Mouse (Mus musculus) layer of hippocampus, adult 2 months (tissue): Measurements from ENCODE around the gene Adarb1. TPM values are rescaled to one million over a fixed set of nuclear protein-coding genes. Genes with fewer than 3 reads are reported as not detected.

Experiments used
- DNase-seq, 2 experiments: peaks; one replicate each; pipeline ENCODE4 v3.0.0; 2022; ENCODE audit warnings: low spot score in 2 of 2
- H3K27ac ChIP-seq: fragments of 200-600 bp; 2 replicates; pipeline ENCODE4 v1.8.1; 2022
- H3K4me3 ChIP-seq: fragments of 200-600 bp; 2 replicates; pipeline ENCODE4 v1.8.1; 2022; ENCODE audit warnings: mild to moderate bottlenecking
- CTCF ChIP-seq: fragments of 200-600 bp; conservative IDR thresholded peaks from 2 replicates; pipeline ENCODE4 v1.8.1; 2022; ENCODE audit warnings: antibody characterized with exemption, mild to moderate bottlenecking, moderate library complexity
- total RNA-seq, 2 experiments: library from RNA; stranded (reverse); gene quantifications; 2 replicates each; pipeline ENCODE4 v1.2.3; 2021

Gene Adarb1
- total RNA-seq, 2 experiments from 2014 or later: 110 to 120 TPM

DNA sequence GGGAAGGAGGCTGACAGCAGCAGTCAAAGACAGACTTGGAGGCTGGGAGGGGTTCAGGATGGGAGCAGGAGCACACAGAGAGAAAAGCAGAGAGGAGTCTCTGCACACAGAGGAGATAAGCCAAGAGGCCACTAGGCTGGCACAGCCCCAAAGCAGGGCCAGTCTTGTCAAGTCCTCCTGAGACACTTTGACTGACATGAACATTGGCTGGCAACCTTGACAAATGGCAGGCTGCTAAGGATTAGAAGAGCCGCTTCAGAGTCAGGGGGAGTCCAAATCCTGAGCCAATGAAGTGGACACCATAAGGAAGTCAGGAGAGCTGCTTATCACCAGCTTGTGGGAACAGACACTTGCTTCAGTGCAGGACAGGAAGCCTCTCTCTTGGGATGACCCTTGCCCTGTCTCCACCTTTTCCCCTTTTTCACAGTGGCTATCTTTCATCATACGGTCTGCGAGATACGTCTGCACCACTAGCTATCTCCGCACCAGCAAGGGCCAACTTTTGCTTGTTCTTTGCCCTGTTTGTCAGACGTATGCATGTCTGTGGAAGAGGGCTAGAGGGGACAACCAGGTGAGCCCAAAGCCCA, 20.9 kb downstream of the Adarb1 start:
- no peak overlapping the region for H3K4me3 ChIP-seq
- no peak for DNase-seq
- H3K27ac ChIP-seq: no peak overlapping the region
- no peak for TF ChIP-seq CTCF

DNA sequence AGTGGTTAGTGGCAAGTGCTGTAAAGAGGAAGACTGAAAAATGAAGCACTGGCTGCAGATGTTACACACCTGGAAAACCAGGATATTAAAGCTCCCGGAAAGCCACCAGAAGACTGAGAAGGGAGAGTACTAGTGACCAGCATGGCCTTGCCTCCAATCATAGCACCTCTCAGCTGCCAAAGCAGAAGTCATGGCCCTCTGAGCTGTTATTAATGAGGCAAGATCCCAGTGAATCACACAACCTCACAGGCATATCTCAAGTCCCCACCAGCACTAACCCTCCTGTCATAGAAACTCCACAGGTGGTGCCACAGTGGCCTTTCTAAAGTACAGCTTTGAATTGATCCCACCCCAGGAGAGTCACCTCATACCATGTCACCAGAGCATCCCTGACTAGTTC, 22.1 kb downstream of the Adarb1 start:
- no peak for TF ChIP-seq CTCF
- no peak overlapping the region for H3K4me3 ChIP-seq
- no peak for DNase-seq
- no peak overlapping the region for H3K27ac ChIP-seq

DNA sequence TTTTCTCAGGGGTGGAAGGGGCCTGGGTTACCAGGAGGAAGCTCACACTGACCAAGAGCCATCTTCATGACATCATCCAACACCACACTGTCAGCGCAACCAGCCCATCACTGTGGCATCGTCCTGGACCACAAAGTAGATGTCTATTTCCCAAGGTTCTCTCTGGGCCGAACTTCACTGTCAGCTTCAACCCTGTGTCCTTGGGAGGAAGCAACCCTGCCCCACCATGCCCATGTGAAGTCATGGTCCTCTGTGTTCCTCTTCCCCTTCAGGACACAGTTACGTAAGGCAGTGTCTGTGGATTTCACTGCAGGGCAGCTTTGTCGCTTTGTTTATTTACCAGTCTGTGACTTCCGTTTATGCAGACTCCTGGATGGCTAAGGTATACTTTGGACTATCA, 27.0 kb downstream of the Adarb1 start:
- no peak overlapping the region for H3K4me3 ChIP-seq
- no peak overlapping the region for H3K27ac ChIP-seq
- DNase-seq: no peak
- no peak for TF ChIP-seq CTCF

DNA sequence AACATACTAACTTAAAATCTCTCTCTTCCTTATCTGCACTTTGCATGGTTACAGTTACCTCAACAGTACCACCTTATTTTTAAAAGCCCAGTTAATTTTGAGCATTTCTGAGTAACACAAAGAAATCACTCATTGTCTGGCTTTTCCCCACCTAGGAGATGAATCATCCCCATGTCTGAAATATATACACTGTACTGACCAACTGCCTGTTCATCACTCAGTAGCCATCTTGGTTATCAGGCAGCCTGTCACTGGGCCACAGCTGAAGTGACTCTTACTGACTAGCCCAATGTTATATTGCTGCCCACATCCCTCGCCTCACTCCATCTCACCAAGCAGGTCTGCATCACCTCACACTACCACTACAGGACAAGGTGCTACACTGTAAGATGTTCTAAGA, 30.5 kb downstream of the Adarb1 start:
- no peak for TF ChIP-seq CTCF
- no peak overlapping the region for H3K4me3 ChIP-seq
- H3K27ac ChIP-seq: no peak overlapping the region
- DNase-seq: no peak

DNA sequence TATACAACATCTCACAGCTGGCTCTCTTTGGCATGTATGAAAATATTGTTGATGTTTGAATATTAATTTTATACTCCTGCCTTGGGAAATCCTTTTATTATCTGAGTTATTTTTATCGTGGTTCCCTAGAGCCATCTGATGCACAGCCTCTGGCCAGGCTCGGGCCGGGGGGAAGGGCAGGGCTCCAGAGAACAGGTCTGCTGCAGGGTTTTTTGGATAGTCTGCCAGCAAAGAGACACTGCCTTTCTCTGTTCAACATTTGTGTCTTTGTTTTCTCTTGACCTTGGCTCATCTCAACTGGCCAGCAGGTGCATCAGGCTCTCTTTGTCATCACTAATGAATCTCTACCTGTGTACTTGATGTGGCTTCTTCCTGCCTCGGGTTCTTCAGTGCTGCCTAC, 32.3 kb downstream of the Adarb1 start:
- TF ChIP-seq CTCF: no peak
- Histone ChIP-seq H3K27ac (no peak overlapping the region), H3K4me3 (no peak overlapping the region)
- DNase-seq: no peak

DNA sequence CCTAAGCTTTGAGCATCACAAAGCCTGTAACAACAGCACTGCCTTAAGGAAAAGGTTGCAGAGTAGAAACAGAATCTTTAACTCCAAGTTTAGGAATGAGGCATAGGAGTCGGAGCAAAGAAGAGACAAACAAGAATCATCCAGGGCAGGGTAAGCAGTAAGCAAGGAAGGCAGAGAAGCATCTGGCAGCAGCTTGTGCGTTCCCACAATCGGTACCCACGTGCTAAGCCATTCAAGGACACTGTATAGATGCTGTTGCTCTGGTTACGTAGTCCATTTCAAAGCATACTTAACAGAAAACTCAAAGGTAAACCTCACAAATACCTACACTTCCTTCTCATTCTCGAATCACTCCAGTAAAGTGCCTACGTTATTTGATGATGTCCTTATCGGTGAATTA, 35.0 kb downstream of the Adarb1 start:
- 0 out of 2 replicates have a peak overlapping the region, but pooled peaks have one; percentile 28 for H3K27ac ChIP-seq
- peak in 1 of 2 experiments; percentile 24 for DNase-seq
- TF ChIP-seq CTCF: no peak
- no peak overlapping the region; the same call in 1 of the 2 replicates for H3K4me3 ChIP-seq

DNA sequence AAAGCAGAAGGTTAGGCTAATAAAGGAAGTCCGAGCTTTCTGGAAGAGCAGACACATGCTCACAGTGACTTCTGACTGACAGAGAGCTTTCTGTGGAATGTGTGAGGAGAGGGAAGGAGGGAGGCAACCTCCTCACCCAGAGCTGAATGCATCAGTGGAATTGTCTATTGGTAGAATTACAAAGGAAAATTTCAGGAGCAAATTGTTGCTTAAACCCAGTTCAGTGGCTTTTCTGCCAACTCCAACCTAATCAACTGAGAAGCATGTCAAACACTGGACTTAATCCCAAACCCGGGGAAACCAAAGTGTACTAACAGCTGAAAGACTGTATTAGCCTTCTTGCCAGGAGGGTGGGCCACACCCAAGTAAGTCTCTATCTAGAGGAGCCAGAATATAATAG, 36.9 kb downstream of the Adarb1 start:
- Histone ChIP-seq H3K4me3 (no peak overlapping the region), H3K27ac (peak overlapping the region; percentile 43; the same call in 1 of the 2 replicates)
- no peak for TF ChIP-seq CTCF
- no peak for DNase-seq

DNA sequence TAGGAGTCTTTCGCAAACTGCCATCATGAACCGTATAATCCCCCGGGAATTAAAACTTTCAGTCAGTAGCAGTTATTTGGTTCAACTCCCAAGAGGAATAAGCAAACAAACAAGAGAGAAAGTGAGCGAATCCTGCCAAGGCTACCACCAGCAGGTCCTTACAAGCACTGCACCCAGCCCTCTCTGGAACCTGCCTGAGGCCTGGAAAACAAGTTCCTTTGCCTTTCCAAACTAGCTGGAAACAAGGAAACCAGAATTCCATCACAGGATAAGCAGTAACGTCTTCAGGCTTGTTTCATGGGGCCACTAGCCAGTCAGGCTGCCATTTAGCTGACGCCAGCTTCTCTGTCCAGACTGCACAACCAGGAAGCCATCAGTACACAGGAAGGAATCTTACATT, 37.4 kb downstream of the Adarb1 start:
- no peak for DNase-seq
- Histone ChIP-seq H3K4me3 (no peak overlapping the region), H3K27ac (peak overlapping the region; percentile 43; the same call in 1 of the 2 replicates)
- TF ChIP-seq CTCF: peak; percentile 62

DNA sequence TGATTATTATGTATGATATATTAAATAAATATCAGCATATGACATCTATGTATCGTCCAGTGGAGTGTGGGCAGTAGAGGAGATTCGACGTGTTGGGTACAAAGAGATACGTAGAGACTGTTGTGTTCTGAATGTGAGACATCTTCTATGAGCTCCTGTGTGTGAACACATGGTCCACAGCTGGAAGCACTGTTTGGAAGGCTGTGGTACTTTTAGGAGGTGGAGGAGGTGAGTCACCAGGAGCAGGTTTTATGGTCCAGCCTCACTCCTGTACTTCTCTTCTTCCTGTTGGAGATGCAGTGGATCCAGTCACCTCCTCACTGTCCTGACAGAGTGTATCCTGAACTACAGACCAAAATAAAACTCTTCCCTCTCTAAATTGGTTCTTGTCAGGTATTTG, 38.9 kb downstream of the Adarb1 start:
- no peak for DNase-seq
- TF ChIP-seq CTCF: no peak
- no peak overlapping the region for H3K4me3 ChIP-seq
- no peak overlapping the region for H3K27ac ChIP-seq

DNA sequence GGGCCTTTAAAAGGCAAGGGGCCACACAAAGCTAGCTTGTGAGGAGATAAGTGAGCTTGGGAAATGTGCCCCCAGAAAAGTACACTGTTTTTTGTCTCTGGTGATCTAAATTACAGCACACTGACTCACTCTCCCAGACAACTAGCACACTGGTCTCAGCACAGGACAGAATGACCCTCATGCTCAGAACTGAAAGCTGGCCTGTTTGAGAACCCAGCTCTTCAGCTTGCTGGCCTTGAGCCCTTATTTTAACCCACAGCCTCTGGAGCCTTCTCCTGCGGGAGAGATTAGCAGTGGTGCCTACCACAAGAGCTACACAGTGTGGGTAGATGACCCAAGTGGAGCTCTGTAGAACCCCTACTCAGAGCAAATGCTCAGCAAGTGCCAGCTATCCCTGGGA, 42.0 kb downstream of the Adarb1 start:
- no peak overlapping the region for H3K27ac ChIP-seq
- TF ChIP-seq CTCF: no peak
- DNase-seq: no peak
- no peak overlapping the region for H3K4me3 ChIP-seq

DNA sequence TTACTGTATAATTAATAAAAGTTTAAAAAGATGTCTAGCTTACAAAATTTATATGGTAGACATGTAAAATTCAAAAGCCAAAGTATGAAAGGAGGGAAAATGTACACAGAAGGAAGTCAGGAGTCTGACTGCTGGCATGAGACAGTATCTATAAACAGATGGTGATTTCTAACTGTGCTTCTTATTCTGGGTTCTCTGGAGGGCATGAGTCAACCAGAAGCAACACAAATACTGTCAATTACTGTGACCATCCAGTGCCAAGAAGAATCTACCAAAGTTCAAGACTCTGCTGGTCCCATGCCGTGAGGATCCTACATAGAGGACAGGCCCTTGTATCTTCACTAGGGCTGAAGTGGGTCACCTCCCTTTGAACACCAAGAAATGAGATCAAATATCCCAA, 43.1 kb downstream of the Adarb1 start:
- H3K4me3 ChIP-seq: no peak overlapping the region
- DNase-seq: no peak
- TF ChIP-seq CTCF: no peak
- no peak overlapping the region for H3K27ac ChIP-seq

DNA sequence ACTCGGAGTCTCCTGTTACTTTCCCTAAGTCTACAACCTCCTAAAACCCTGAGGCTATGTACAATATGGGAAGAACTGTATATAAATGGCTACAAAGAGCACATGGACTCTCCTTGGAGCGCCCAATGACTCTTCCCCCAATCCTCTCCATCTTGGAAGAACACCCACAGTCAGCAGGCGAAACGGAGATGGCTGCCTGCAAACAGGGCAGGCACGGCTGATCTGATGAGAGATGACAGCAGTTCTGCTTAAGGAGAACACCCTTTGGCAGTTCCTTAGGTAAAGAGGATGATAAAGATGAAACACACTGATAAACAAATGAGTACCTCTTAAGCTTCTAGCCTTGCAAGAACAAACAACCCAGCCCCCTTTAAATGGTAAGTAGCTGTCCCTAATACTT, 43.7 kb downstream of the Adarb1 start:
- Histone ChIP-seq H3K4me3 (no peak overlapping the region), H3K27ac (no peak overlapping the region)
- TF ChIP-seq CTCF: no peak
- no peak for DNase-seq

DNA sequence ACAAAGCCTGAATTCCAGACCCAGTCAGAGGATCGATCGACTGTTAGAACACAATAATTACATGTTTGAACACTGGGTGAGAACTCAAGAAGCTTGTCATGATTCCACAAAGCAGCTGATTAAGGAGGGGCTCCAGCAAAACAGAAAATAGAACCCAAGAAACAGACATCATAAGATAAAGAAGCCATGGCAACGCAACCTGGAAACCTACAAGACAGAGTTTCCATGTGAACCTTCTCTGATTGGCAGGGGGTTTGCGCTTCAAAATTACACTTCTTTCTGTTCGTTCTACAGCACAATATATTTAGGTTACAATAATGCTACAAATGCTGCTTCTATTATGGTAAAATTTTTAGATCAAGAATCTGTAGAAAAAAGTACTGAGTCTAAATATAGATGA, 47.9 kb downstream of the Adarb1 start:
- TF ChIP-seq CTCF: no peak
- Histone ChIP-seq H3K4me3 (no peak overlapping the region), H3K27ac (no peak overlapping the region)

DNA sequence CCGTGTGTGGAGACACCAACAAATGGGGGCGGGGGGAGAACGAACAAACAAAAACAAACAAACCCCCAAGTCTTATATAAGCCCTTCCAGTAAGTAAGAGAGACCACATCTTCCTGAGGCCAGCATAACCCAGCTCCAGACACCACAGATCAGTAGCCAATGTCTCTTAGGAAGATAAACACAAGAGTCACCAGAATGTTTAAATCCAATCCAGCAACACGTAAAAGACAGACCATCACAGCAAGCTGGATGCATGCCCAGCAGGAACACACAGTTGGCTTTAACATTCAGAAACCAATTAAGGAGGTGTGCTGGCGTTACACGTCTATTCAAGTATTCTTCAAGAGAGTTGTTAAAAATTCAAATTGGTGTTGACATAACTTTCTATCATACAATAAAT, 50.1 kb downstream of the Adarb1 start:
- Histone ChIP-seq H3K4me3 (no peak overlapping the region), H3K27ac (no peak overlapping the region)
- DNase-seq: no peak
- TF ChIP-seq CTCF: no peak

More for the DNA sequence above, 47.9 kb downstream of the Adarb1 start:
- no peak for DNase-seq

DNA sequence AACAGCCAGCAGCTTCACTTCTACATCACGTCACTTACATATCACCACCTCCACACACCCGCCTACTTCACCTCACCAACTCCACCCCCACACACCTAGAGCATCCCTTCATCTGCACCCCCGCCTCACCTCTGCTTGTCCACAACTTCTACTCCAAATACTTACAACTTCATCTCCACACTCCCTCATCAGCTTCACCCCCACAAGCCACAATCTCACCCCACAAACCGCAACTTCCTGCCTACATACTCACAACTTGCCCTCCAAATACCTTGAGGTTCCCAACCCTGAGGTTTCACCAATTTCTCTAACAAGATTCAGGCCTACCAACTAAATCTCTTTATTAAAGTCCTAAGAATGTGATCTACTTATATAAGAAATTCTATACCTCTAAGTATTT, 51.1 kb downstream of the Adarb1 start:
- no peak for TF ChIP-seq CTCF
- Histone ChIP-seq H3K4me3 (no peak overlapping the region), H3K27ac (no peak overlapping the region)
- no peak for DNase-seq
